Mouse (Mus musculus) left cerebral cortex, adult 6 months (tissue): ENCODE results near the gene Gm10340. TPM values are rescaled to one million over a fixed set of nuclear protein-coding genes. Genes with fewer than 3 reads are reported as not detected.

ENCODE experiments used
- long read RNA-seq, 2 experiments: library from polyadenylated mRNA; unstranded; transcript quantifications; one replicate each; pipeline ENCODE4 v2.0.0; 2019 to 2020
- polyA plus RNA-seq: library from polyadenylated mRNA; unstranded; fragments of <200 nt; fragmentation: Nextera tagmentation; gene quantifications from 2 replicates; pipeline ENCODE4 v1.2.3, GENCODE M21; 2021

Gm10340 gene
- not detected in 2 replicates for polyA plus RNA-seq
- long read RNA-seq, experiment 1 = 0 reads
- long read RNA-seq, experiment 2 = 0 reads

DNA sequence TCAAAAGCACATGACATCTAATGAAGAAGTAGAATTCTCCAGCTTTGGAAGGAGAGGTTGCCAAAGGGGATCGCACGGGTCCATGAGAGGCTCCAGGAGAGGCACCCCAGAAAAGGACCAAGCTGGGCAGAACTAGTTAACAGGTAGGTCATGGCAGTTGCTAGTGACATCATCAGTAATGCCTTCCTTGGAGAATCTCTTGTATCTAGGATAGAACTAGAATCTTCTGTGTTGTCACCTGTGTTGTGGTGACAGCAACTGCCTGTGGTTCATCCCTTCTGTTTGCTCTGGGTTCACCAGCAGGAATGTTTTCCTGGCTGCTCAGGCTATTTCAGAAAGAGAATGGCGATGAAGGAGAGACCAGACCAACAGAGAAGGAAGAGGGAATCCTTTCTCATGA is at the start of gene Gm10340:
TSS of gene Gm10340 (plus strand) at position 301 of the 400 bp plus-strand sequence.

GRCm38 (mm10) chr14:3187955-3188354 is 54.2 kb downstream of the Gm10340 start, which contains the start of gene Gm5795:
Gene Gm5795 (plus strand): TSS chr14:3188255.

Other genes with a start within 250 kb of the Gm10340 start
- gene Gm2888, start 104.0 kb upstream of the Gm10340 start, polyA plus RNA-seq = not detected in 2 replicates
- gene Gm2897, start 84.7 kb upstream of the Gm10340 start, polyA plus RNA-seq = 0.08 and 1.0 TPM in 2 replicates
- gene Gm5795, start 54.3 kb downstream of the Gm10340 start, polyA plus RNA-seq = 0.08 TPM in 1 of 2 replicates, not detected in the other
- 6.2 and 9.1 TPM in 2 replicates for gene D830030K20Rik, start 74.5 kb downstream of the Gm10340 start, polyA plus RNA-seq
- gene Gm2956, start 198.6 kb downstream of the Gm10340 start, polyA plus RNA-seq = 0.25 and 0.31 TPM in 2 replicates